Mouse (Mus musculus) layer of hippocampus, adult 9-11 months (tissue): ENCODE measurements at regions not wholly inside any gene's neighbourhood (a gene's known extent, or its start where the extent isn't known, plus 50 kb on each side); places are given as distances from the start of the nearest gene placed in this dataset.
"Not testable (repeated sequence)": the region's sequence is repeated elsewhere in the genome, so short reads cannot be mapped to it uniquely, and the experiment has no call there.

Experiments
- DNase-seq: peaks from one replicate; pipeline ENCODE4 v3.0.0; 2022

- no peak for DNase-seq
Observed at GRCm38 (mm10) chr4:29282169-29282568, 469.2 kb downstream of the Epha7 start.

DNA sequence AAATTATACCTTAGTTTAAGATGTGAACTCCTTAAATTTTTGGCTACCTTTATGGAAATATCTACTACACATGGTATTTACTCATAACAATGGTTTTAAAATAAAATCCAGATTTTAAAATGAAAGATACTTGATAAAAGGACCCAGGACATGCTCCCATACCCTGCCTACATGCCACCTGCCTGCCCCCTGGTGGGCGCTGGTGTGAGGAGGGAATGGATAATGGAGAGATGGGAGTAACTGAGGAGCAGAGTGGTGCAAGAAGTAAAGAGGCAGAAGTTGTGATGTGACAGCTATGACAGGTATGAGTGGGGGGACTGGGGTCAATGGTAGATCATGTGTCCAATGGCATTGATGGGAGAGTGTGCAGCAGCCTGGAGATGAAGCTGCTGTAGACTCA is 488.4 kb downstream of the Epha7 start:
- DNase-seq, result no peak

- no peak for DNase-seq
Observed at GRCm38 (mm10) chr4:29303951-29304350, 491.0 kb downstream of the Epha7 start.

DNA sequence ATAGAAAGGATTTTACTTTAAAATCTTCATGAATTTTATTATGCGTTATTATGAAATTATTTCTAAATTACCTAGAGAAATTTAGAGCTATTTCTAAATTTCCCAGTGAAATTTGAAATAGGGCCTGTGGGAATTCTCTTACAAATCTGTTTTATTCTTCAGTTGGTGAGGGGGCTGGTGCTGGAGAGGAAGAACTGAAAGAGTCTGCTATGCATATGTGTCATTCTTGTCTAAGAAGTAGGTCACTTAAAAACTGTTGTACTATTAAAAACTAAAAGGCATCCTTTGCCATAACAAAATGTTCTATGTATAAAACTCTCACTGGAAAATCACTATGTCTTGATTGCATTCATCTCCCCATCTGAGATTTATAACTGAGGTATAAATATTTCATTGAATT is 494.3 kb downstream of the Epha7 start:
- no peak for DNase-seq

GRCm38 (mm10) chr4:29323921-29324320 is 511.0 kb downstream of the Epha7 start:
- DNase-seq, result no peak

GRCm38 (mm10) chr4:29329145-29329544 is 516.2 kb downstream of the Epha7 start:
- no peak for DNase-seq

DNA sequence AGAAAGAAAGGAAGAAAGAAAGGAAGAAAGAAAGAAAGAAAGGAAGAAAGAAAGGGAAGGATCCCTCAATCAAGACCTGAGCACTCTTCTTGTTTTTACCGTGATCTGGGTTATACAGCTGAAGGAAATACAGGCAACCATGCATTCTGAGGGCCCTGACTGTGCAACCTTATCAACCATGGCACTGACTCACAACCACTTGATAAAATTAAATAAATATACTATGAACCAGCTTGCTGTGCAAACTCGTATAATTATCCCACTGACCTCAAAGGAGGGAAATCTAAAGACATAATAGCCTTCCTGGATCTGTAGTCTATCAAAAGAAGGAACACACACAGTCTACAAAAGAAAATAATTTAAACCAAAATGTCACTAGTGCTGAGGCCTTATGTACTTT is 518.8 kb downstream of the Epha7 start:
- DNase-seq, result no peak

DNA sequence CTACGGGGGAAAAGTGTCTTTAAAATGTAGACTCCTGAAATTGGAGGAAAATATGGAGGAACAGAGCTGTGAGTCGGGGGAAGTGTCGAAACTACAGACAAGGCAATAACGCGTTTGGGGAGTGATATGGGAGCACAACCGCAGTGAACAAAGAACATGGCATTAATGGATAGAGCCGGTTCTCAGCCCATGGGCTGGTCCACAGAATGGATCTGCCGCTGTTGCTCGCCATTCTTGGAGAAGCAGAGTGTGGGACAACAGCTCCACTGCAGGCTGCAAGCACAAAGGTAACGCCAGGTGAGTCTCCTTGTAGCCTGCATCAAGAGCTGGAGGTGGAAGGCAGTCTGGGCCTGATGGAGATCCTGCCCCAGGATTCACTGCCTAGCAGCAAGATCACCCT is 524.3 kb downstream of the Epha7 start:
- no peak for DNase-seq

- DNase-seq, result no peak
Observed at GRCm38 (mm10) chr4:29362191-29362590, 549.3 kb downstream of the Epha7 start.

DNA sequence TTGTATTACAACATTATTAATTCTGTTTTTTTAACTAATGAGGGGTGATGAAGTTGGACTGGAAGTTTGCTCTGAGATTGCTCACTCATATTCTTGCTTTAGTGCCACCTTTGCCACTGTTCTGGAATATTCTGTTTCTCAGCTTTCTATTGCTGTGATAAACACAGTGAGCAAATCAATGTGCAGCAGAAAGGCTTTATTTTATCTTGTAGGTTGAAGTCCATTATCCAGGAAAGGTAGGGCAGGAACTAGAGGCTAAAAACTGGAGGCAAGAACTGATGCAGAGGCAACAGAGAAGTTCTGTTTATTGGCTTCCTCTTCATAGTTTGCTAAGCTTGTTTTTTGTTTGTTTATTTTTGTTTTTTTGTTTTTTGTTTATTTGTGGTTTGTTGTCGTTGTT is 576.4 kb downstream of the Epha7 start:
- no peak for DNase-seq

DNA sequence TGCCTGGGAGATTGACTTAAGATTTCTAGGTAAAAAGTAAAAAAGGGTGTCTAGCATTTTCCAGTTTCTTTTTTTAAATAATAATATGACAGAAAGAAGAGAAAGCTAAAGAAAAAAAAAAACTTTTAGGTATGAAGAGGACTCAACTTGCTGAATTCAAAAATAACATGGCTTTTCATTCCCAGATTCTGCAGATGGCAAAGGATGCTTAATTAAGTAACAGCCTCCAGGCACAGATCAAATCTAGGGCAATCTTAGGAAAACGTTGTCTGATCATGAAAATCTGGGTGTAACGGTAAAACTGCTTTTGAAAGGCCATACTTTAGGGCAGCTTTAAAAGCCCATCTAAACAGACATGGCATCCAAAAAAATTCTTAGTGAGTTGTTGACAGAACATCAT is 577.4 kb downstream of the Epha7 start:
- no peak for DNase-seq

- no peak for DNase-seq
Observed at GRCm38 (mm10) chr4:29402143-29402542, 589.2 kb downstream of the Epha7 start.

DNA sequence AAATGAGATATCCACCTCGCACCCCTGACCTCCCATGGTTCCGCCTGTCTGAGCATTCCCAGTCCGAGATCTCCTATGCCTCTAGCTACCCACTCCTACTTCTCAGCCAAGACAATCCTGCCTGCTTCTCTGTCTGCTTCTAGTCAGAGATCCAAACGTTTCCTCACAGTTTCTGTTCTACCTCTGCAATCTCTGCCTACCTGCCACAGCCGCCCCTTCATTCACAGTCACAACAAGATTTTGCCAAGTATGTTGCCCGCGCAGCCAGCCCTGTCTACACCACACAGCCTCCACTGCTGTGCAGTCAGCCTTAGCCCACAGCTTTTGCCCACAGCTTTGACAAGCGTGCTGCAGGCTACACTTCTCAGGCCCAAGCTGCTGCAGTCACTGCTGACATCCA is 601.7 kb downstream of the Epha7 start:
- no peak for DNase-seq

DNA sequence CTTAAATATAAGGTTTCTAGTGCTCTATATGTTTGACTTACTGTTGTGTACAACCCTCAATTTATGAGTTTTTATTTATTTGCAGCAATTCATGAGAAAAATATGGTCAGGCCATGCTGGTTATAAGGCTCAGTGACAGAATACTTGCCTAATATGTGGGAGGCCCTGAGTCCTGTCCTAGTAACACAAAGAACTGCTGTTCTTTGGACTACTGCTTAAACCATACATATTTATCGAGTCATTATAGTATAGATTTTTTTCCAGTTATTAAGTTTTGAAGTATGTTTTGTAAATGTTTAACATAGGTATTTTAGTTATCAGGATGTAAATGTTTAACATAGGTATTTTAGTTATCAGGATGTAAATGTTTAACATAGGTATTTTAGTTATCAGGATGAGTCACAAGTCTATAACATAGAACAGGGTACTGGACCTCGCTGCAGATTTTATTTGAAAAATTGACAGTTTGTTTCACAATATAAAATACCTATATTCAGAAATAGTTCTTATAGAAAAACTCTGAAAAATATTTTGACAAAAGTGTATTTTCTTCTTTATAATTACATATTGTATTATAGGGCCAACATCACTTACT is 607.4 kb downstream of the Epha7 start:
- no peak for DNase-seq

DNA sequence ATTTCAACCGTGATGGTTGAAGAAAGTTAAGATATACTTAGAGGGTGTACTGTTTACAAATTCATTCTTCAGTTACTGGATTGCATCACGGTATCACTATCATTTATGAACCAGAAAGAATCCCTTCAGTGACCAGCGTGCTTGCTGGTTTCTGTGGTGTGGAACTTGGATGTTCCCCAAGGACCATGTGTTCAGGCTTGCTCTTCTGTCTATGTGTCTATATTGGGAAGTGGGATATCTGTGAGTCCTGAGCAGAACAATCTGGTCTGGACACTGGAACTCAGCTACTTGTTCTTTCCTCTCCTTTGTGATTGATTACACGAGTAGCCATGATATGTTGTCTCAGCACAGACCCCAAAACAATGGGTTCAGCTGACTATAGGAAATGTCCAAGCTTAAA is 618.6 kb downstream of the Epha7 start:
- DNase-seq, result not testable (repeated sequence)

GRCm38 (mm10) chr4:29463329-29463728 is 650.4 kb downstream of the Epha7 start:
- no peak for DNase-seq

DNA sequence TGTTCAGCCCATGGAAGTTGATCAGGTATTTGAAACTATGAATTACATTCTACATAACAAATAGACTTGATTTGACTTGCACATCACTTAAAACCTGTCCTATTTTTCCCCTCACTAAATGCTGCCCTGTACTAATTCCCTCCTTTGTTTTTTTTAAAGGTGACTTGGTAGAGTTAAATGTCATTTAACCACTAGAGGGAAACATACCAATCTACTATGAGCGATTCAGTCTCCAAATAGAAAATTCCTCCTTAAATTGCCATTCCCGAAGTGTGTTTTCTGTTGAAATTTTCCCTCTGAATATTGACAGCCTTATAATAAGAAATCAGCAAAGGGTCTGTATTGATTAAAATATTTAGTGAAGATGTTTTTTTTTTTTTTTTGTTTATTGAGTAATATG is 653.4 kb downstream of the Epha7 start:
- no peak for DNase-seq

- DNase-seq, result no peak
Observed at GRCm38 (mm10) chr4:29480384-29481092, 667.6 kb downstream of the Epha7 start.

DNA sequence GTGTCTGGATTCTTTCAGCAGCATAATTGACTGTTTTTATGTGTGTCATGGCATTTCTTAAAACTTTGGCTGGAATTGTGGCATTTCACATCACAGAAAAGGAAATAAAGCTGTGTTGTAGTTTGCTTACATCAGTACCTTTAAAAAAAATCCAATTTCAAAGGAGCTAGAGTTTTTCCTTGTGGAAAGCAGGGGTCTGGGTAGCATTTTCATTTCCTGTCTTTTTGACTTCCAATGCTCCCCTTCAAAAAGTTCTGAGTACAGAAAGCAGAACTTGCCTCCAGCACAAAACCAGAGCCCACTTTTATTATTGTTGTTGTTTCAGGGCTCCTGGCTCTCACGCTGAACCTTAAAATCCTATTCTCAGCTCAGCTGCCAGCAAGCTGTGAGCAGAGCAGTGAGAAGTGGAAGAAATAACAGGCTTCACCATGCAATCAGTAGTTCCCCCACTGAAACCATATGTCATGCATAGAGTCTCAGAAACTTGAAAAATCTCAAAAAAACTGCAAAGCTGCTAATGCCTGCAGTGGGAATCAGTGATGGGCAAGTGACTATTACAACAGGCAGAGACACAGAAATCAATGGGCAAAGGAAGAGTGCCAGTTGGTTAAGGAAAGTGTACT is 668.3 kb downstream of the Epha7 start:
- DNase-seq, result peak; percentile 4

DNA sequence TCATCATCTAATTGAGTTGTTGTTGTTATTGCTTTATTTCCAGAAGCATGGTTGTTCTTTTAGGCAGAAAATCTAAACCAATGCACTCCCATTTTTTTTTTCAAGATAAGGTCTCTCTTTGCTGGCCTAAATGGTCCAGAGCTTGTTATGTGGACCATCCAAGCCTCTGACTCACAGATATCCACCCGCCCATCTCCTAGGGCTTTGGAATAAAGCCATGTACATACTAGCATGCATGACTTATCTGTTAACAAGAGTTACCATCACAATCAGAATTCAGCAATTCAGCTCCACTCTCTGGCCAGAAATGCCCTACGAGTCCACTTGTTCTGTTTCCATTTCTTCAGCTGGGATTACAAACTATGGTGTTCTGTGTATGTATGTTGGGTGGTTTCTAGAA is 669.5 kb downstream of the Epha7 start:
- no peak for DNase-seq

DNA sequence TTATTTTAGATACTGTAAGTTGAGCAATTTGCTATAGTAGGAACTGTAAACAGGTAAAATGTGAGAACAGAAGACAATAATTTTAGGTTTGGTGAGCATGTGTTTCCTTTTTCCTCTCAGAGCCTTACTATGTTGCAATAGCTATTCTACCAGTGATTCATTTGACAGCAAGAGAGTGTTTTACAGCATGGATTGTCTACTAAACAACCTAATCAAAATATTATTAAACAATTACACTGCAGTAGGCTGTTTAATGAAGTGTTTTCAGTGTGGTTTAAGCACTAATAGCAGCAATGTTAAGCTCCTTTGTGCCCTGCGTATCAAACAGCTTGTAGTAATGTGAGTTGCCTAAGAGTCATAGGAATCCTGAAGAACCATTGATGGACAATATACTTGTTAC is 687.9 kb downstream of the Epha7 start:
- no peak for DNase-seq

DNA sequence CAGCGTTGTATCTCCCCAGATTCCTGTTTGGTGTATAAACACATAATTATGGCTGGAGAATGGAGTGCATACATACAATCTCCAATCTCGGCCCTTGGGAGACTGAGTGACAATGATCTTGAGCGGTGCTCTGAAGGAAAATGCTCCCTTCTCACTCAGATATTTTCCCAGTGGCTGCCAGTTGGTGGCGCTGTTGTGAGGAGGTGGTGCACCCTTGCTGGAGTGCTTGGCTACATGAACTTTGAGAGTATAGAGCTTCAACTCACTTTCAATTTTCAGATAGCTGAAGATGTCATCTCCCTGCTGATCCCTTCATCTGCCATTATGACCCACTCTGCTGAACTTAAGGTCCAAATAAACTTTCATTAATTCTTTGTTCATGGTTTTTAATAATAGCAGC is 712.1 kb downstream of the Epha7 start:
- DNase-seq, result no peak

DNA sequence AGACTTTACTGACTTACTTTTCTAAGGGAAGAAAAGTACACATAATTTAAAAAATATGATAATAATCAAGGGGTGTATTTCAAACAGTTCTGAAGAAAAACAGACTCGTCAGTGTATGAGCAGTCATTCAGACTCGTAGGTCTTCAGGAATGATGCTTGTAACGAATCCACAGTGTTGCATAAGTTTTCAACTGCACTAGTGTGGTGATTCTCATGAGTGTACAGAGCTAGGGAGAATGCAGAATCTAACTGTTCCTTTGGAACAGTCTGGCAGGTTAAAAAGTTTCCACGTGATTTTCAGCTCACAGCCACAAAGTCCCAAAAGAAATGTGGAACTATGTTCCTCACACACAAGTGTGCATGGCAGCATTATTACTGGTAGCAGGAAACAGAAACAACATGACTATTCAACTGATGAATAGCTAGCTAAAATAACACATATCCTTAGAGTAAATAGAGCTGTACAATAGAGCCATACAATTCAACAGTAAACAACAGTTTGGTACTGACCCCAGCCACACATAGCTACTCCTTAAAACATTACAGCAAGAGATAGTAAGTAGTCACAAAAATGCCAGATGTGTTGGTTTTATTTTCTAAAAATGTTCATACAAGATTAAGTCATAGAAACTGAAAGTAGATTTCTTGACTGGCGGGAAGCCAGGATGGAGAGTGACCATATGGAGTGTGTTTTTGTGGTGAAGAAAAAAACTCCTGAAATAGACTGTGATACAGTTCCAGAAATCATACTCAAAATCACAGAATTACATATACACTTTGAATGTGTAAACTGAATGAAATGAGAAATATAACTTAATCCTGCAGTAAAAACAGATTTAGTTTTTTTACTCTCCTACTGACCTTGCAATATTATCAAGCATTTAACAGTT is 713.1 kb downstream of the Epha7 start:
- peak; percentile 35 for DNase-seq
